Mouse (Mus musculus) liver, embryonic 15.5 days (tissue): ENCODE data around the gene Dnah8. TPM values are rescaled to one million over a fixed set of nuclear protein-coding genes. Genes with fewer than 3 reads are reported as not detected.

Experiments
- ATAC-seq: fragments of 200-750 bp; cut with Nextera tagmentation; 2 replicates; pipeline ENCODE4 v1.8.0; 2017; ENCODE audit warnings: moderate number of reproducible peaks, mild to moderate bottlenecking, moderate library complexity; ENCODE audit not compliant: insufficient read depth
- H3K27ac ChIP-seq: fragments of 300-500 bp; sonication (generic); replicated peaks from 2 replicates; pipeline ENCODE4 v1.5.1; 2015; ENCODE audit warnings: mild to moderate bottlenecking, inconsistent platforms
- H3K27me3 ChIP-seq: fragments of 300-500 bp; sonication (generic); 2 replicates; pipeline ENCODE4 v1.6.1; 2015; ENCODE audit warnings: mild to moderate bottlenecking, inconsistent platforms
- H3K36me3 ChIP-seq: fragments of 300-500 bp; sonication (generic); replicated peaks from 2 replicates; pipeline ENCODE4 v1.6.1; 2015; ENCODE audit warnings: moderate library complexity, mild to moderate bottlenecking, inconsistent platforms
- H3K4me1 ChIP-seq: fragments of 300-500 bp; sonication (generic); replicated peaks from 2 replicates; pipeline ENCODE4 v1.6.1; 2015; ENCODE audit warnings: inconsistent platforms
- H3K4me2 ChIP-seq: fragments of 300-500 bp; sonication (generic); 2 replicates; pipeline ENCODE4 v1.6.1; 2015; ENCODE audit warnings: moderate library complexity, mild to moderate bottlenecking, inconsistent platforms
- H3K4me3 ChIP-seq: fragments of 300-500 bp; sonication (generic); replicated peaks from 2 replicates; pipeline ENCODE4 v1.5.1; 2015; ENCODE audit warnings: mild to moderate bottlenecking, inconsistent platforms
- H3K9ac ChIP-seq: fragments of 300-500 bp; sonication (generic); 2 replicates; pipeline ENCODE4 v1.6.1; 2015; ENCODE audit warnings: moderate library complexity, mild to moderate bottlenecking, inconsistent platforms
- H3K9me3 ChIP-seq: fragments of 300-500 bp; sonication (generic); replicated peaks from 2 replicates; pipeline ENCODE4 v1.6.1; 2016; ENCODE audit warnings: inconsistent platforms
- WGBS: fragments of 180-500 bp; shearing (Covaris S2); methylation state at CpG from one replicate; pipeline ENCODE4 v1.1.7; 2015; ENCODE audit warnings: mixed read lengths; ENCODE audit not compliant: insufficient replicate concordance; 5-methylcytosine and 5-hydroxymethylcytosine counted together
- polyA plus RNA-seq: library from polyadenylated mRNA; unstranded; fragments of >200 nt; fragmentation: Nextera tagmentation; extraction: Ambion mirVana; gene quantifications from 2 replicates; pipeline ENCODE4 v1.2.1, GENCODE M21; 2015

Gene Dnah8
- polyA plus RNA-seq, 1 experiment from 2014 or later = 1.1 TPM

DNA sequence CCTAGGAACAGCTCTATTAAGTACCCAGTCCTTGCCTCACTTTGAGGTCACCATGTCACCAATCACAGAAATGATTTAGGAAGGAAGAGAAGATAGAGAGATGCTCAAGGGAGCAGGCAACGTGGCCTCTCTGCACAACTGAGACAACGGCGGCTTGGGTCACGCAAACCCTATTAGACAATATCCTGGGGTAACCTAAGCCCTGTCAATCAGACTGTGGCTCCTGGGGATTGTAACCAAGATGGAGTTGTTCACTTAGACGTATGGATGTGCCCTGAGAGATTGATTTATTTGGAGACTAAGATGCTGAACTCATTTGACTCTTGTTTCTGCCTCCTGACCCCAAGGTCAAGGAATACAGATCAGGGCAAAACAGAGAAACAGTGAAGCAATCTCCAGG is 29.7 kb upstream of the Dnah8 start:
- H3K4me3 ChIP-seq = no peak overlapping the region
- H3K27ac ChIP-seq = no peak overlapping the region
- H3K27me3 ChIP-seq = no peaks in the 10 kb centered on the region
- no peak for ATAC-seq
- H3K9ac ChIP-seq = no peak overlapping the region
- WGBS = 76% methylated on average over 5 of the region's 5 CpGs
- H3K9me3 ChIP-seq = no peaks in the 10 kb centered on the region
- H3K36me3 ChIP-seq = peaks cover 77% of the 10 kb centered on the region
- H3K4me2 ChIP-seq = no peak overlapping the region
- H3K4me1 ChIP-seq = no peaks in the 10 kb centered on the region

DNA sequence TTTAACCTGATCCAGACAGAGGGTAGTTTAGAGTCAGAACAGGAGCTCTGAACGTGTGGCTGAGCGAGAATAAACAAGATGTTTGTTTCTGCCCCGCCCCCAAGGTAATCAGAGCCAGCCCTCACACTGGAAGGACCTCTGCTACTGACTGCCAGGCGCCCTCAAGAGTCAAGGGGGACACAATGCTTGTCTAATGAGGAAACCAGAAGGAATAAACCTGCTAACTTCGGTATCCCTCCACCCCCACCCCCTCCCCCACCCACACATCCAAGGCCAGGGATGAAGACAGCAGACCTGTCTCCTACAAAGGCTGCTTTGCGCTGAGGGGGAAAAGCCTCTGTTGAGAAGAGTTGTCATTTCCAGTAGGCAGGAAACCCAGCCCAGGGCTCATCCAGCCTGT is 29.3 kb upstream of the Dnah8 start:
- H3K9me3 ChIP-seq = no peaks in the 10 kb centered on the region
- no peaks in the 10 kb centered on the region for H3K4me1 ChIP-seq
- WGBS = 72% methylated on average over 6 of the region's 6 CpGs
- H3K4me2 ChIP-seq = no peak overlapping the region
- peaks cover 80% of the 10 kb centered on the region for H3K36me3 ChIP-seq
- H3K27me3 ChIP-seq = no peaks in the 10 kb centered on the region
- no peak overlapping the region for H3K9ac ChIP-seq
- no peak for ATAC-seq
- no peak overlapping the region for H3K27ac ChIP-seq
- no peak overlapping the region for H3K4me3 ChIP-seq

DNA sequence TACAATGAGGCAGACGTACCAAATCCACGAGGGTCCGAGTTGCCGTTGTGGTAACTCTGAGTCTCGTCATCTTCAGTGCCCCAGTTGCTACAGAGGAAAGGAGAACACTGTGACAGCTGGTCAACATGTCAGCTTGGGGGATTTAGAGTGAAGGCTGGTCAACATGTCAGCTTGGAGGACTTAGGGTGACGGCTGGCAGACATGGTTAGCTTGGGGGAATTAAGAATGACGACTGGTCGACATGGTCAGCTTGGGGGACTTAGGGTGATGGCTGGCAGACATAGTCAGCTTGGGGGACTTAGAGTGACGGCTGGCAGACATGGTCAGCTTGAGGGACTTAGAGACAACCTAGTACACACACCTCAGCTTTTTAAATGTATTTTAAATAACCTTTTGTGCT is 26.4 kb upstream of the Dnah8 start:
- no peak overlapping the region for H3K9ac ChIP-seq
- WGBS = 91% methylated on average over 9 of the region's 9 CpGs
- no peak overlapping the region for H3K4me2 ChIP-seq
- H3K9me3 ChIP-seq = no peaks in the 10 kb centered on the region
- H3K4me1 ChIP-seq = 0 out of 2 replicates have a peak, but pooled peaks cover 2% of the 10 kb centered on the region
- H3K36me3 ChIP-seq = peaks cover 91% of the 10 kb centered on the region
- no peaks in the 10 kb centered on the region for H3K27me3 ChIP-seq
- H3K27ac ChIP-seq = no peak overlapping the region
- ATAC-seq = no peak
- H3K4me3 ChIP-seq = no peak overlapping the region

- Histone ChIP-seq H3K4me3 (no peak overlapping the region), H3K9me3 (no peaks in the 10 kb centered on the region), H3K36me3 (peaks cover 91% of the 10 kb centered on the region), H3K9ac (no peak overlapping the region), H3K27me3 (no peaks in the 10 kb centered on the region), H3K27ac (no peak overlapping the region), H3K4me2 (no peak overlapping the region), H3K4me1 (0 out of 2 replicates have a peak, but pooled peaks cover 2% of the 10 kb centered on the region)
- ATAC-seq = no peak
- 85% methylated on average over 5 of the region's 5 CpGs for WGBS
Measured at GRCm38 (mm10) chr17:30598300-30598699, 25.9 kb upstream of the Dnah8 start.

- Histone ChIP-seq H3K9ac (no peak overlapping the region), H3K4me2 (no peak overlapping the region), H3K27ac (no peak overlapping the region), H3K4me3 (no peak overlapping the region), H3K9me3 (no peaks in the 10 kb centered on the region), H3K27me3 (no peaks in the 10 kb centered on the region), H3K36me3 (peaks cover 96% of the 10 kb centered on the region), H3K4me1 (peaks cover 15% of the 10 kb centered on the region)
- WGBS = 88% methylated on average over 14 of the region's 14 CpGs
- ATAC-seq = no peak
Measured at GRCm38 (mm10) chr17:30602175-30602574, 22.0 kb upstream of the Dnah8 start.

DNA sequence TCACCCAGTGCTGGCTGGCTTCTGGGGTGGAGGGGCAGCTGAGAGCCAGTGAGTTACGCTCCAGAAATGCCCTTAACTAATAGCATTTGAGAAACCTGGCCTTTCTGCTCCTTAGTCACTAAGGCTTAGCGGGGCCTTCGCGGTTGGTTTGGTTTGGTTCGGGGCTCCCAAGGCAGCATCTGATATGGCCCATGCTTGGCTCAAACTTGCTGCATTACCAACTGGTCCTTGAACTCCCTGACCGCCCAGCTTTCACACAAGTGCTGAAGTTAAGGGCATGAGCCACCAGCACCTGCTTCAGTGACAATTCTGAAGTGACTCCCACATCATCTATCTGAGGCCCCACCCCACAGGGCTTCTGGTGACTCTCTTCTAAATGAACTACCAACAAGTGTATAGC is 19.9 kb upstream of the Dnah8 start:
- 87% methylated on average over 6 of the region's 6 CpGs for WGBS
- Histone ChIP-seq H3K36me3 (peaks cover 86% of the 10 kb centered on the region), H3K27ac (no peak overlapping the region), H3K4me1 (peaks cover 36% of the 10 kb centered on the region), H3K9ac (no peak overlapping the region), H3K4me2 (no peak overlapping the region), H3K9me3 (no peaks in the 10 kb centered on the region), H3K4me3 (no peak overlapping the region), H3K27me3 (no peaks in the 10 kb centered on the region)
- ATAC-seq = no peak

DNA sequence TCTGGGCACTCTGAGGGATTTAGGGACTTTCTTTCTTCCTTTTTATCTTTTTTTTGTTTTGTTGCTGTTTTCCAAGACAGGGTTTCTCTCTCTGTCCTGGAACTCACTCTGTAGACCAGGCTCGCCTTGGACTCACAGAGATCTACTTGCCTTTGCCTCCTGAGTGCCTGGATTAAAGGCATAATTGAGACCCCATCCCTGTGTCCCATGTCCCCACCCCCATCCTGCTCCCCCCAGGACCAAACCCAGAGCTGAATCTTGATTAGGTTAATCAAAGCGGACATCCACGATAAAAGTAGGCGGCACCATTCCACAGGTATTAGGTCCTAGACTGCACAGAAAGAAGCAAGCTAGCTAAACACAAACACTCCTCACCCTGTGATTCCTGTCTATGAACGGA is 19.2 kb upstream of the Dnah8 start:
- ATAC-seq = no peak
- Histone ChIP-seq H3K9ac (no peak overlapping the region), H3K27me3 (no peaks in the 10 kb centered on the region), H3K27ac (no peak overlapping the region), H3K4me2 (no peak overlapping the region), H3K9me3 (no peaks in the 10 kb centered on the region), H3K4me1 (peaks cover 43% of the 10 kb centered on the region), H3K36me3 (peaks cover 81% of the 10 kb centered on the region), H3K4me3 (no peak overlapping the region)
- 86% methylated on average over 5 of the region's 5 CpGs for WGBS

DNA sequence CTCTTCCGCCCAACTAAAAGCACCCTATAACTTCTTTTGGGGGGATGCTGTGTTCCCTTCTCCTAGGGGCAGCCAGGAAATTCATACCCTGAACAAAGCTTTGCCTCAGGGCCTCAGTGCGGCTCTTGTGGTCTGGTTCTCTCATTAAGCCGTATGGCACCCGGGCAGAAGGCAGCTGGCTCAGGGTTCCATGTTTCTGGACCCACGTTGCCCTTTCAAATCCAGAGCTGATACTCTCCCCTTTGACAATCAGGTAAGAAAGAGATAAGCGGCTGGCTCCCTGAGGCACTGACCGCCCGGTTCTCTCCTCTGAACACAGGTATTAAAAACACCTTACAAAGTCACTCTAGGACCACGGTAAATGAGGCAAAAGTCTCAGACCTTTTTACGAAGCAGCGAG is 17.9 kb upstream of the Dnah8 start:
- Histone ChIP-seq H3K4me1 (peaks cover 53% of the 10 kb centered on the region), H3K27me3 (no peaks in the 10 kb centered on the region), H3K9me3 (no peaks in the 10 kb centered on the region), H3K9ac (no peak overlapping the region), H3K4me3 (no peak overlapping the region), H3K4me2 (no peak overlapping the region), H3K27ac (0 out of 2 replicates have a peak overlapping the region, but pooled peaks have one; percentile 3), H3K36me3 (peaks cover 69% of the 10 kb centered on the region)
- 85% methylated on average over 11 of the region's 11 CpGs for WGBS
- no peak for ATAC-seq

- H3K27me3 ChIP-seq = no peaks in the 10 kb centered on the region
- no peak overlapping the region for H3K4me2 ChIP-seq
- peaks cover 65% of the 10 kb centered on the region for H3K36me3 ChIP-seq
- H3K4me3 ChIP-seq = no peak overlapping the region
- WGBS = 83% methylated on average over 8 of the region's 8 CpGs
- ATAC-seq = no peak
- H3K27ac ChIP-seq = 0 out of 2 replicates have a peak overlapping the region, but pooled peaks have one; percentile 3
- H3K9ac ChIP-seq = no peak overlapping the region
- no peaks in the 10 kb centered on the region for H3K9me3 ChIP-seq
- H3K4me1 ChIP-seq = peaks cover 53% of the 10 kb centered on the region
Measured at GRCm38 (mm10) chr17:30606634-30607081, 17.5 kb upstream of the Dnah8 start.

- Histone ChIP-seq H3K27ac (peak overlapping the region; percentile 10; the same call in 1 of the 2 replicates), H3K4me1 (peaks cover 51% of the 10 kb centered on the region), H3K27me3 (no peaks in the 10 kb centered on the region), H3K9me3 (no peaks in the 10 kb centered on the region), H3K9ac (no peak overlapping the region), H3K4me3 (no peak overlapping the region), H3K4me2 (no peak overlapping the region), H3K36me3 (peaks cover 58% of the 10 kb centered on the region)
- WGBS = 87% methylated on average over 7 of the region's 7 CpGs
- no peak for ATAC-seq
Measured at GRCm38 (mm10) chr17:30607330-30607729, 16.8 kb upstream of the Dnah8 start.

DNA sequence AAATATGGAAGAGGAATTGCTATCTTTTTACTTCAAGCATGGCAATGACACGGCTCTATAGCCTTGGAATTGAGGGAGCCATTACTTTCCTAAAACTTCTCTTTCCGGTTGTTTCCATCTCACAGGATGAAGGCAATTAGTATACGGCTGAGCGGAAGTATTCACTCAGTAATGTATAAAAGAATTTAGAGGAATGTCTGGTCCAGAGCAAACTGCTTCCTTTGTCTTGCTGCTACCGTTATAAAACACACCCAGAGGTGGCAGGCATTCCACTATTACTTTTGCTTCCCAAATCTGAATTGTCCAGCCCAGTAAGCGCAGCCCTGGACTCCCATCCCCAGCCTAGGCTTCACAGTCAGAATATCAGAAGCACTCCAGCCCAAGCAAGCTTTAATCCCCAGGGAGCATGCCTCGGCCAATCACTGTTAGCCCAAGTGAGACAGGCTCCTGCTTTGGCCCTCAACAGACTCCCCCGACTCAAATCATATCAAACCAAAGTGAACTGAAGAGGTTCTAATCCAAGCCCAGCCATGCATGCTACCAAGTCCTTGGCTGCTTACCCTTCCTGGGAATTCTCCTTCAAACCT is 16.2 kb upstream of the Dnah8 start:
- Histone ChIP-seq H3K36me3 (peaks cover 51% of the 10 kb centered on the region), H3K4me2 (no peak overlapping the region), H3K27ac (peak overlapping the region; percentile 93; the same call in 1 of the 2 replicates)

More for the DNA sequence above, 16.2 kb upstream of the Dnah8 start:
- ATAC-seq = no peak
- no peak overlapping the region for H3K4me3 ChIP-seq
- H3K9ac ChIP-seq = peak overlapping the region; percentile 12; the same call in 1 of the 2 replicates
- peaks cover 55% of the 10 kb centered on the region for H3K4me1 ChIP-seq
- no peaks in the 10 kb centered on the region for H3K9me3 ChIP-seq
- no peaks in the 10 kb centered on the region for H3K27me3 ChIP-seq
- WGBS = 89% methylated on average over 8 of the region's 8 CpGs
